Mouse (Mus musculus): ENCODE data around the gene Bub3.

DNA sequence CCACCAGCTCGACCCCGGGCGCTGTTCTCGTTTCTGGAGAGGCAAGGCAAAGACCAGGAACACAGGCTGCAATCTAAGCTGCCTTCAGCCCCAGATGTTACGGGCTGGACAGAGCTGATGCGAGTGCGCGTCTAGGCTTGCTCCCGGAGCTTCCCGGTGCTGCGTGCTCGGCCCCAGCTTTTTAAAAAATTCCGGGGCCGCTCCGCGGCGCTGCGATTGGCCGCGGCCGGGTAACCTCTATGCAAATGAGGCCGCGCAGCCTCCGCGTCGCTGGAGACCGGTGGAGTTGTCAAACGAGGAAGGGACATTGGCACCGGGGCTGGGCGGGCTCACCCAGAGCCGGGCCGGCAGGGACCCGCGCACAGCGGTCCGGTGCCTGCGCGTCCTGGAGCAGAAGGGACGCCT is 6.2 kb upstream of the Bub3 start:
- TF ChIP-seq CTCF (IDR thresholded peaks at IDR 0.05; ENCODE audit: low read depth, low read length), result no peak
- TF ChIP-seq GATA2 (IDR thresholded peaks at IDR 0.05; ENCODE audit: borderline replicate concordance, low read depth, low read length), result no peak
- TF ChIP-seq TAL1 (conservative IDR thresholded peaks at IDR 0.05; ENCODE audit: low read depth, low read length), result no peak
